Mouse (Mus musculus): Measurements from ENCODE around the gene 2300009A05Rik.

2300009A05Rik gene

GRCm38 (mm10) chr9:63346029-63346428 lies 53.0 kb downstream of the 2300009A05Rik start:
- DNase-seq (ENCODE audit: low read depth): no peak

Data from c-Kit-positive CD71-negative TER-119-negative erythroid progenitor cells, embryonic 14.5 days (primary cell).